ENCODE assay signal across 8 mouse cellular contexts in the genomic region with DNA sequence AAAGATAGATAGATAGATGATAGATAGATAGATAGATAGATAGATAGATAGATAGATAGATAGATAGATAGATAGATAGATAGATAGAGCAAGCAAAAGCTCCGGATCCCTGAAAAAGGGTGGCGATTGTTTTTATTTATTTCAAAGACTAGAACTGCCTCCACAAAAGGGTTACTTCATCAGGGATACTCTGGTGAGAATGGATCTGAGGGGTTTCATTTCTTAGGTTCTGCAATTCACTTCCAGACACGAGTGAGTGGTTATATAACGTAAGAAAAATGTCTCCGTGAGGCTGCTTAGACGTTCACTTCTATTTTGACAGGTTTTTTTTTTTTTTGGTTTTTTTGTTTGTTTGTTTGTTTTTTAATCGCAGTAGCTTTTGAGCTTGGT. TPM values are rescaled to one million over a fixed set of nuclear protein-coding genes. Genes with fewer than 3 reads are reported as not detected.
DNase-seq lines count a peak whose midpoint lies in the region; ATAC-seq and TF ChIP-seq lines count a peak whose summit lies in the region.
"Had no signal": no experiment of that assay in that cellular context is flagged by ENCODE, and none has a peak within 500 bp of the region (broad histone marks: within the 10 kb centered on the region; RNA-seq: fewer than 3 reads in every experiment).

No protein-coding gene starts in this region.

- H3K9ac ChIP-seq in embryonic facial prominence, embryonic 15.5 days = no peak overlapping the region
- H3K9ac ChIP-seq in intestine, postnatal 0 days (ENCODE audit: low read depth, low read length) = no peak overlapping the region
- peak overlapping the region; percentile 37; the same call in 1 of the 2 replicates for H3K9ac ChIP-seq in neural tube, embryonic 15.5 days (replicated peaks)

- H3K27me3 ChIP-seq in embryonic facial prominence, embryonic 15.5 days = no peaks in the 10 kb centered on the region
- H3K27me3 ChIP-seq in intestine, postnatal 0 days (replicated peaks; ENCODE audit: control insufficient read depth, insufficient read depth, low read length) = no peaks in the 10 kb centered on the region
- H3K27me3 ChIP-seq in neural tube, embryonic 15.5 days (replicated peaks) = no peaks in the 10 kb centered on the region; the same call in 1 of the 2 replicates

- no peak for ATAC-seq in embryonic facial prominence, embryonic 15.5 days (ENCODE audit: insufficient number of reproducible peaks, low FRiP score, low TSS enrichment, low read depth)
- ATAC-seq in intestine, postnatal 0 days = no peak
- ATAC-seq in neural tube, embryonic 15.5 days (ENCODE audit: low FRiP score) = no peak

- H3K36me3 ChIP-seq in embryonic facial prominence, embryonic 15.5 days = no peaks in the 10 kb centered on the region
- H3K36me3 ChIP-seq in intestine, postnatal 0 days (ENCODE audit: control insufficient read depth, insufficient read depth) = no peaks in the 10 kb centered on the region
- H3K36me3 ChIP-seq in neural tube, embryonic 15.5 days = no peaks in the 10 kb centered on the region

- TF ChIP-seq CTCF in left cerebral cortex, adult 2 months (IDR thresholded peaks at IDR 0.05) = no peak
- TF ChIP-seq CTCF in intestine, postnatal 0 days (IDR thresholded peaks at IDR 0.05; ENCODE audit: low read depth) = no peak

- intact Hi-C loops in left cerebral cortex, adult 2 months (cut with DNase I) = loop anchor here (5.0 kb wide), 1 partner anchor 84 kb away; no protein-coding TSS in a partner anchor

- H3K4me2 ChIP-seq in embryonic facial prominence, embryonic 15.5 days (replicated peaks) = peak overlapping the region; percentile 36
- H3K4me2 ChIP-seq in intestine, postnatal 0 days (replicated peaks; ENCODE audit: low read depth) = peak overlapping the region; percentile 57
- peak overlapping the region; percentile 55 for H3K4me2 ChIP-seq in neural tube, embryonic 15.5 days

- DNase-seq in left cerebral cortex, adult 2 months (ENCODE audit: extremely low spot score in 1 of 2, low spot score in 2 of 2) = no peak
- no peak for DNase-seq in left cerebral cortex, adult 9 months (ENCODE audit: low spot score in 2 of 2)
- DNase-seq in frontal cortex, postnatal 25 days (ENCODE audit: low spot score in 2 of 2) = no peak
- DNase-seq in right cerebral cortex, adult 18-20 months = no peak

- peak overlapping the region; percentile 45 for H3K4me3 ChIP-seq in left cerebral cortex, adult 2 months
- H3K4me3 ChIP-seq in embryonic facial prominence, embryonic 15.5 days (replicated peaks) = peak overlapping the region; percentile 52
- peak overlapping the region; percentile 51 for H3K4me3 ChIP-seq in intestine, postnatal 0 days (ENCODE audit: low read depth, low read length)
- H3K4me3 ChIP-seq in neural tube, embryonic 15.5 days (replicated peaks) = peak overlapping the region; percentile 53

- peak overlapping the region; percentile 83 for H3K27ac ChIP-seq in left cerebral cortex, adult 2 months
- no peak overlapping the region for H3K27ac ChIP-seq in embryonic facial prominence, embryonic 15.5 days (replicated peaks)
- H3K27ac ChIP-seq in intestine, postnatal 0 days (ENCODE audit: low read depth, low read length) = no peak overlapping the region
- 0 out of 2 replicates have a peak overlapping the region, but pooled peaks have one; percentile 41 for H3K27ac ChIP-seq in neural tube, embryonic 15.5 days (replicated peaks)

- no peaks in the 10 kb centered on the region for H3K4me1 ChIP-seq in embryonic facial prominence, embryonic 15.5 days
- no peaks in the 10 kb centered on the region for H3K4me1 ChIP-seq in intestine, postnatal 0 days (replicated peaks; ENCODE audit: control insufficient read depth, insufficient read depth, low read length)
- H3K4me1 ChIP-seq in neural tube, embryonic 15.5 days = no peaks in the 10 kb centered on the region

- 34% methylated on average over 7 of the region's 7 CpGs for WGBS in embryonic facial prominence, embryonic 15.5 days
- WGBS in intestine, postnatal 0 days = 34% methylated on average over 7 of the region's 7 CpGs
- 37% methylated on average over 7 of the region's 7 CpGs for WGBS in neural tube, embryonic 15.5 days

- H3K9me3 ChIP-seq in embryonic facial prominence, embryonic 15.5 days (replicated peaks) = no peaks in the 10 kb centered on the region
- H3K9me3 ChIP-seq in intestine, postnatal 0 days (ENCODE audit: control insufficient read depth) = no peaks in the 10 kb centered on the region
- no peaks in the 10 kb centered on the region for H3K9me3 ChIP-seq in neural tube, embryonic 15.5 days (replicated peaks)

RNA-seq across cellular contexts. Expression of gene Nxt2, which starts 2.2 kb away (rescaled TPM):
- 10 to 100 TPM; 29.1 to 29.8 TPM for total RNA-seq in left cerebral cortex, adult 2 months (2021)
- 17.2 and 17.7 TPM in 2 replicates for polyA plus RNA-seq in embryonic facial prominence, embryonic 15.5 days (2015; fragmentation: Nextera tagmentation; extraction: Ambion mirVana)
- polyA plus RNA-seq in intestine, postnatal 0 days (2015; fragmentation: Nextera tagmentation; extraction: Ambion mirVana) = 12.1 and 12.7 TPM in 2 replicates
- polyA plus RNA-seq in neural tube, embryonic 15.5 days (2015; fragmentation: Nextera tagmentation; extraction: Ambion mirVana) = 18.9 and 21.8 TPM in 2 replicates

RNA-seq across cellular contexts. Expression of gene Gucy2f, which starts 32.0 kb away (rescaled TPM):
- total RNA-seq in left cerebral cortex, adult 2 months (2021) = under 1 TPM; 0.68 to 0.72 TPM
- polyA plus RNA-seq in embryonic facial prominence, embryonic 15.5 days (2015; fragmentation: Nextera tagmentation; extraction: Ambion mirVana) = not detected in 2 replicates
- not detected in 2 replicates for polyA plus RNA-seq in intestine, postnatal 0 days (2015; fragmentation: Nextera tagmentation; extraction: Ambion mirVana)
- polyA plus RNA-seq in neural tube, embryonic 15.5 days (2015; fragmentation: Nextera tagmentation; extraction: Ambion mirVana) = 0.03 and 0.08 TPM in 2 replicates
- total RNA-seq: adrenal gland, postnatal 36 days had no signal

Comparison
In these comparisons a context has a peak if more than half of its experiments do, and no peak if none do; other contexts are left out.
1. H3K27ac ChIP-seq: peak in left cerebral cortex, adult 2 months (single experiment) and neural tube, embryonic 15.5 days (single experiment); none in embryonic facial prominence, embryonic 15.5 days (single experiment) and intestine, postnatal 0 days (single experiment).
2. Peak in every context shown above with its lines, with median percentiles within 50 percentile points of each other: H3K4me3 ChIP-seq and H3K4me2 ChIP-seq.